Comparison of ENCODE assay signal across 20 mouse cellular contexts in the genomic region with DNA sequence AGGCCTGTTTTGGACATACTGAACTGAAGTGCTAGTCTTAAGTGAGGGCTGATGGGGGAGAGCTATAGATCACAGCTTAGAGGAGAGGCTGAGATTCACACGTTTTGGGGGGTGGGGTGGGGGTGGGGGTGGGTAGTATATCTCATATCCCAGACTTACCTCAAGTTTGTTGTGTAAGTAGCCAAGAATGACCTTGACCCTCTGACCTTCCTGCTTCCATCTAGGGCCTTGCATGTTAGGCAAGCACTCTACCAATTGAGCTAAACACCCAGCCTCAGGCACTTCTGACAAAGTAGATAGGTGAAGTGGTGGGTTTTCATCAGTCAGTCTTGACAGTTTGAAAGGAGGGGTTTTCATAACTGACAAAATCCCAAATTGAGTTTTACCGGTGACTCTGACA. TPM values are rescaled to one million over a fixed set of nuclear protein-coding genes. Genes with fewer than 3 reads are reported as not detected.
"Had no signal": no experiment of that assay in that cellular context is flagged by ENCODE, and none has a peak within 500 bp of the region (broad histone marks: within the 10 kb centered on the region; RNA-seq: fewer than 3 reads in every experiment).

No protein-coding gene starts in this region.

- H3K4me2 ChIP-seq: lung, embryonic 14.5 days; midbrain, embryonic 12.5 days; midbrain, embryonic 15.5 days; neural tube, embryonic 13.5 days; neural tube, embryonic 15.5 days had no signal

- H3K9me3 ChIP-seq: midbrain, embryonic 10.5 days; midbrain, embryonic 12.5 days; midbrain, embryonic 15.5 days; neural tube, embryonic 13.5 days; neural tube, embryonic 15.5 days had no signal

- DNase-seq: lung, adult 18-20 months; lung, embryonic 14.5 days; lung, postnatal 10 days; lung, postnatal 4 days; retina, postnatal 1 day; right cerebral cortex, adult 18-20 months; right cerebral cortex, postnatal 25 days; right cerebral cortex, postnatal 4 days; spleen, adult 18-20 months; thymus, adult 18-20 months; thymus, postnatal 25 days; thymus, postnatal 4 days had no signal

- H3K4me3 ChIP-seq: midbrain, embryonic 10.5 days; midbrain, embryonic 12.5 days; midbrain, embryonic 15.5 days; myocyte; neural tube, embryonic 13.5 days; neural tube, embryonic 15.5 days had no signal

- H3K27ac ChIP-seq: liver, embryonic 14.5 days; midbrain, embryonic 10.5 days; midbrain, embryonic 12.5 days; midbrain, embryonic 15.5 days; neural tube, embryonic 13.5 days; neural tube, embryonic 15.5 days had no signal

- ATAC-seq: midbrain, embryonic 15.5 days had no signal

- H3K4me1 ChIP-seq: midbrain, embryonic 12.5 days; neural tube, embryonic 13.5 days had no signal

- H3K27me3 ChIP-seq: midbrain, embryonic 12.5 days; midbrain, embryonic 15.5 days; neural tube, embryonic 13.5 days; neural tube, embryonic 15.5 days had no signal

- H3K9ac ChIP-seq: liver, embryonic 14.5 days; lung, embryonic 14.5 days; midbrain, embryonic 12.5 days; midbrain, embryonic 15.5 days; neural tube, embryonic 13.5 days; neural tube, embryonic 15.5 days had no signal

RNA-seq across cellular contexts. Expression of a gene that starts 14.5 kb away (rescaled TPM):
- polyA plus RNA-seq: small intestine, adult 2 months had no signal
